23 mouse cellular contexts compared by ENCODE assay signal in the genomic region with DNA sequence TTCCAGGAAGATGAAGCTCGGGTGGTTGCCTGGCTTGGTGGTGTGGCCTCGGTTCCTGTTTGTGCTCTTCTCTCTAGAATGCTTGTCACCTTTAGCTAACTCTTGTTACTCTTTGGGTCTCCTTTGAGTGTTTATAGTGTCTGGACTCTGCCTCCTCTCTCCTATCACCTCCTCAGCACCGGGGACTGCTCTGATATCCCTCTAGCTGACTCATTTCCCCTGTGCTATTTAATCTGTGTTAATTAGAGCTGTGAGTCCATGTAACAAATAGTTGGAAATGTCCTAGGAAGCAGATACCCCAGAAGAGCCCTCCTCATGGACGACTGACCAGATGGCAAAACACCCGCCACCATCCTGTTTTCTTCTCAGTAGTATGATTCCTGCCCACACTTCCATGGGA.
DNase-seq lines count a peak whose midpoint lies in the region; ATAC-seq lines count a peak whose summit lies in the region.
"Had no signal": no experiment of that assay in that cellular context is flagged by ENCODE, and none has a peak within 500 bp of the region (broad histone marks: within the 10 kb centered on the region; RNA-seq: fewer than 3 reads in every experiment).

No protein-coding gene starts in this region.

- H3K9ac ChIP-seq in heart, embryonic 13.5 days: no peak overlapping the region
- no peak overlapping the region for H3K9ac ChIP-seq in kidney, embryonic 15.5 days
- H3K9ac ChIP-seq: forebrain, embryonic 13.5 days; hindbrain, embryonic 14.5 days had no signal

- H3K4me2 ChIP-seq in heart, embryonic 13.5 days: no peak overlapping the region
- H3K4me2 ChIP-seq in kidney, embryonic 15.5 days: no peak overlapping the region
- H3K4me2 ChIP-seq: forebrain, embryonic 13.5 days; hindbrain, embryonic 14.5 days had no signal

- 0 out of 2 replicates have a peak, but pooled peaks cover 2% of the 10 kb centered on the region for H3K36me3 ChIP-seq in heart, embryonic 13.5 days
- peaks cover 10% of the 10 kb centered on the region; the same call in 1 of the 2 replicates for H3K36me3 ChIP-seq in kidney, embryonic 15.5 days

- peaks cover 23% of the 10 kb centered on the region for H3K4me1 ChIP-seq in heart, embryonic 13.5 days
- peaks cover 23% of the 10 kb centered on the region for H3K4me1 ChIP-seq in kidney, embryonic 15.5 days
- H3K4me1 ChIP-seq: forebrain, embryonic 10.5 days; forebrain, embryonic 13.5 days had no signal

- DNase-seq in frontal cortex, postnatal 10 days (ENCODE audit: low spot score in 2 of 2): no peak
- DNase-seq in heart, adult 18-20 months: no peak
- DNase-seq in kidney, postnatal 25 days: no peak
- DNase-seq in MN1 (ENCODE audit: low spot score): peak; percentile 14
- no peak for DNase-seq in cerebellum, adult 11-12 months
- DNase-seq: adrenal gland, adult 8-10 months; adrenal gland, postnatal 25 days; cerebellum, adult 18-20 months; cerebellum, adult 9-10 months; cerebellum, postnatal 14 days; gastrocnemius, postnatal 25 days; kidney, adult 8-10 months had no signal

- no peaks in the 10 kb centered on the region for H3K27me3 ChIP-seq in heart, embryonic 13.5 days (replicated peaks)
- no peaks in the 10 kb centered on the region for H3K27me3 ChIP-seq in kidney, embryonic 15.5 days
- H3K27me3 ChIP-seq: forebrain, embryonic 13.5 days had no signal

- ATAC-seq in frontal cortex, adult (ENCODE audit: low TSS enrichment): peak; percentile 55; the same call in 1 of the 2 replicates
- ATAC-seq in heart, embryonic 13.5 days (ENCODE audit: extremely low read depth, insufficient number of reproducible peaks, low FRiP score, low TSS enrichment): 0 out of 2 replicates have a peak, but pooled peaks have one; percentile 54
- 0 out of 2 replicates have a peak, but pooled peaks have one; percentile 18 for ATAC-seq in kidney, embryonic 15.5 days (replicated peaks; ENCODE audit: low FRiP score)
- ATAC-seq: activated CD4-positive, CD25-positive, alpha-beta regulatory T cell, adult 4 months; forebrain, embryonic 13.5 days; forebrain, embryonic 16.5 days; hindbrain, postnatal 0 days; inflammation-experienced regulatory T-cells, adult 6 months; intestine, postnatal 0 days had no signal

- H3K4me3 ChIP-seq in heart, embryonic 13.5 days: no peak overlapping the region
- no peak overlapping the region for H3K4me3 ChIP-seq in kidney, embryonic 15.5 days (replicated peaks)
- H3K4me3 ChIP-seq: forebrain, embryonic 10.5 days; forebrain, embryonic 13.5 days had no signal

- peak overlapping the region; percentile 24; the same call in 1 of the 2 replicates for H3K27ac ChIP-seq in heart, embryonic 13.5 days (replicated peaks)
- 0 out of 2 replicates have a peak overlapping the region, but pooled peaks have one; percentile 28 for H3K27ac ChIP-seq in kidney, embryonic 15.5 days
- H3K27ac ChIP-seq: forebrain, embryonic 10.5 days; forebrain, embryonic 13.5 days; hindbrain, embryonic 14.5 days; hindbrain, postnatal 0 days had no signal

- no peaks in the 10 kb centered on the region for H3K9me3 ChIP-seq in heart, embryonic 13.5 days
- H3K9me3 ChIP-seq in kidney, embryonic 15.5 days (replicated peaks): no peaks in the 10 kb centered on the region
- H3K9me3 ChIP-seq: forebrain, embryonic 10.5 days; forebrain, embryonic 13.5 days had no signal

- WGBS in heart, embryonic 13.5 days: 48% methylated on average over 5 of the region's 5 CpGs
- WGBS in kidney, embryonic 15.5 days: 60% methylated on average over 5 of the region's 5 CpGs
